Mouse (Mus musculus) hindbrain, embryonic 11.5 days (tissue): ENCODE results near the gene Nkiras1. TPM values are rescaled to one million over a fixed set of nuclear protein-coding genes. Genes with fewer than 3 reads are reported as not detected.

Experiments used
- ATAC-seq: fragments of 200-750 bp; cut with Nextera tagmentation; 2 replicates; pipeline ENCODE4 v1.8.0; 2017; ENCODE audit warnings: mild to moderate bottlenecking, moderate TSS enrichment, moderate library complexity; ENCODE audit not compliant: low FRiP score
- DNase-seq: peaks from one replicate; pipeline ENCODE4 v3.0.0-alpha.2; 2015; ENCODE audit warnings: low spot score
- H3K27ac ChIP-seq: fragments of 300-500 bp; sonication (generic); 2 replicates; pipeline ENCODE4 v1.5.1; 2014; ENCODE audit warnings: mild to moderate bottlenecking, low read depth, low read length
- H3K27me3 ChIP-seq: fragments of 300-500 bp; sonication (generic); 2 replicates; pipeline ENCODE4 v1.6.1; 2014; ENCODE audit warnings: mild to moderate bottlenecking, low read length, moderate library complexity, mixed read lengths; ENCODE audit not compliant: control insufficient read depth, insufficient read depth
- H3K36me3 ChIP-seq: fragments of 300-500 bp; sonication (generic); 2 replicates; pipeline ENCODE4 v1.6.1; 2014; ENCODE audit warnings: mild to moderate bottlenecking, low read length, moderate library complexity, mixed read lengths; ENCODE audit not compliant: control insufficient read depth, insufficient read depth
- H3K4me1 ChIP-seq: fragments of 300-500 bp; sonication (generic); replicated peaks from 2 replicates; pipeline ENCODE4 v1.6.1; 2014; ENCODE audit warnings: low read length, mixed read lengths; ENCODE audit not compliant: control insufficient read depth, insufficient read depth
- H3K4me2 ChIP-seq: fragments of 300-500 bp; sonication (generic); replicated peaks from 2 replicates; pipeline ENCODE4 v1.6.1; 2014; ENCODE audit warnings: mild to moderate bottlenecking, low read depth, low read length
- H3K4me3 ChIP-seq: fragments of 300-500 bp; sonication (generic); 2 replicates; pipeline ENCODE4 v1.5.1; 2014; ENCODE audit warnings: low read depth, low read length
- H3K9ac ChIP-seq: fragments of 300-500 bp; sonication (generic); 2 replicates; pipeline ENCODE4 v1.6.1; 2014; ENCODE audit warnings: low read depth, low read length
- H3K9me3 ChIP-seq: fragments of 300-500 bp; sonication (generic); 2 replicates; pipeline ENCODE4 v1.6.1; 2016; ENCODE audit warnings: low read length; ENCODE audit not compliant: control insufficient read depth
- WGBS: fragments of 180-500 bp; shearing (Covaris S2); extraction: QIAGEN DNeasy Blood & Tissue Kit; methylation state at CpG from one replicate; pipeline ENCODE4 v1.1.7; 2014; 5-methylcytosine and 5-hydroxymethylcytosine counted together
- polyA plus RNA-seq: library from polyadenylated mRNA; unstranded; fragments of >200 nt; fragmentation: Nextera tagmentation; extraction: Ambion mirVana; gene quantifications from 2 replicates; pipeline ENCODE4 v1.2.1, GENCODE M21; 2014

Gene Nkiras1
- polyA plus RNA-seq, 1 experiment from 2014 or later = 20.2 TPM

DNA sequence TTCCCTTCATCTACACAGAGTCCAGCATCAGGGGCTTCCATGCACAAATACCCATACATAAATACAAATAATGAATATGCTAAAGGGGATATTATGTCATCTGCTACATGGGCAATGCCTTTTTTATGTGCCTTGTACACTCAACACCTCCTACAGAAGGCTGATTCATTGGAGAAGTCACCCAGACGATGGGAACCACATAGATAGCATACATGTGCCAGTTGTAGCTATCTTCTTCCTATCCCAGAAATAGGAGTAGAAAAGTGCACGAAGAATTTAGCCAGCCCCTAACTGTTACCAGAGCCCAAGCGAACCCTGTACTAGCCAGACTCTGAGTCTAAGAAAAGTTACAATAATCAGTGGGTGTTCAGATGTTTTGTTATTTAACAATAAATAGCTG lies 21.2 kb downstream of the Nkiras1 start:
- Histone ChIP-seq H3K27me3 (no peaks in the 10 kb centered on the region), H3K4me2 (no peak overlapping the region), H3K36me3 (no peaks in the 10 kb centered on the region), H3K9me3 (no peaks in the 10 kb centered on the region), H3K27ac (no peak overlapping the region), H3K9ac (no peak overlapping the region), H3K4me3 (no peak overlapping the region), H3K4me1 (no peaks in the 10 kb centered on the region)
- no peak for ATAC-seq
- DNase-seq = no peak
- 94% methylated on average over 3 of the region's 3 CpGs for WGBS

DNA sequence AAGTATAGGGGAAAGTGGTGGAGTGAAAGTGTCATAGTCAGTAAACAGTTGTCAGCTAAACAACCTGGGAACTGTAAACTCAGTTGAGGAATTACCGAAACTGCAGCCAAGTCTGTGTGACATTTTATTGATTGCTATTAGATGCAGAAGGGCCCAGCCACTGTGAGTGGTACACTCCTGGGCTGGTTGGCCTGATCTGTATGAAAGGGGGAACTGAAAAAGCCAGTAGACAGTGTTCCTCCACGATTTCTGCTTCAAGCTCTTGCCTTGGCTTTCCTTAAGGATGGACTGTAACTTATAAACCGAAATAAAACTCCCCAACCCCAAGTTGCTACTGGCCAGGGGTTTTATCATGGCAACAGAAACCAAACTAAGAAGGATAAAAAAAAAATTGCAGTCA lies 21.6 kb downstream of the Nkiras1 start:
- no peak for DNase-seq
- Histone ChIP-seq H3K36me3 (no peaks in the 10 kb centered on the region), H3K9me3 (no peaks in the 10 kb centered on the region), H3K27me3 (no peaks in the 10 kb centered on the region), H3K4me3 (no peak overlapping the region), H3K4me2 (no peak overlapping the region), H3K9ac (no peak overlapping the region), H3K27ac (no peak overlapping the region), H3K4me1 (no peaks in the 10 kb centered on the region)
- WGBS = 85% methylated on average over 3 of the region's 3 CpGs
- no peak for ATAC-seq

GRCm38 (mm10) chr14:18297441-18297840 lies 26.5 kb downstream of the Nkiras1 start:
- H3K4me3 ChIP-seq = no peak overlapping the region
- H3K27ac ChIP-seq = no peak overlapping the region
- H3K36me3 ChIP-seq = no peaks in the 10 kb centered on the region
- no peaks in the 10 kb centered on the region for H3K4me1 ChIP-seq
- H3K27me3 ChIP-seq = no peaks in the 10 kb centered on the region
- H3K9ac ChIP-seq = no peak overlapping the region
- ATAC-seq (no peak), DNase-seq (no peak)
- H3K9me3 ChIP-seq = no peaks in the 10 kb centered on the region
- 85% methylated on average over 2 of the region's 2 CpGs for WGBS
- no peak overlapping the region for H3K4me2 ChIP-seq

DNA sequence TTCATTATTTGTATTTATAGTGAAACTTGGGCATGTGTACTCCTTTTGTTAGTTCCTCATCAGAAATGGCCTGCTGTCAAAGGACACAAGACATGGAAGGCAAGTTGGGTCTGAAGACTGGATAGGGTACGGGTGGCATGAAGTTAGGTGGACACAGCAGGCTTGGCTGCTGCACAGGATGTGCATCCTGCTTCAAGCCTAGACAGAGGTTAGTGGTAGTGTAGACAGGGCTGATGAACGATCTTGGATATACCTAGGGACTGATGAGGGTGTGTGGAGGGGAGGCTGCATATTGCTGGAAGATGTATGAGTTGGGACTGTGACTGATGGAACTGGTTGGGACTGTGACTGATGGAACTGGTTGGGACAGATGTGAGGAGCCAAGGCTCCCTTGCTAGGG lies 27.9 kb downstream of the Nkiras1 start:
- H3K27ac ChIP-seq = no peak overlapping the region
- no peak for DNase-seq
- no peak overlapping the region for H3K4me2 ChIP-seq
- H3K36me3 ChIP-seq = no peaks in the 10 kb centered on the region
- H3K4me1 ChIP-seq = no peaks in the 10 kb centered on the region
- H3K27me3 ChIP-seq = no peaks in the 10 kb centered on the region
- no peak for ATAC-seq
- no peaks in the 10 kb centered on the region for H3K9me3 ChIP-seq
- WGBS = 90% methylated on average over 2 of the region's 2 CpGs
- H3K4me3 ChIP-seq = no peak overlapping the region
- H3K9ac ChIP-seq = no peak overlapping the region

- Histone ChIP-seq H3K36me3 (no peaks in the 10 kb centered on the region), H3K9me3 (no peaks in the 10 kb centered on the region), H3K27me3 (no peaks in the 10 kb centered on the region), H3K27ac (no peak overlapping the region), H3K4me3 (no peak overlapping the region), H3K9ac (no peak overlapping the region), H3K4me1 (no peaks in the 10 kb centered on the region), H3K4me2 (no peak overlapping the region)
- no peak for ATAC-seq
- DNase-seq = no peak
- WGBS = 93% methylated on average over 2 of the region's 2 CpGs
These were observed 29.7 kb downstream of the Nkiras1 start for GRCm38 (mm10) chr14:18300676-18301075.

GRCm38 (mm10) chr14:18301591-18301990 lies 30.7 kb downstream of the Nkiras1 start:
- ATAC-seq = no peak
- Histone ChIP-seq H3K27me3 (no peaks in the 10 kb centered on the region), H3K27ac (no peak overlapping the region), H3K9me3 (no peaks in the 10 kb centered on the region), H3K36me3 (no peaks in the 10 kb centered on the region), H3K9ac (no peak overlapping the region), H3K4me2 (no peak overlapping the region), H3K4me1 (no peaks in the 10 kb centered on the region), H3K4me3 (no peak overlapping the region)
- 87% methylated on average over 3 of the region's 3 CpGs for WGBS
- no peak for DNase-seq

DNA sequence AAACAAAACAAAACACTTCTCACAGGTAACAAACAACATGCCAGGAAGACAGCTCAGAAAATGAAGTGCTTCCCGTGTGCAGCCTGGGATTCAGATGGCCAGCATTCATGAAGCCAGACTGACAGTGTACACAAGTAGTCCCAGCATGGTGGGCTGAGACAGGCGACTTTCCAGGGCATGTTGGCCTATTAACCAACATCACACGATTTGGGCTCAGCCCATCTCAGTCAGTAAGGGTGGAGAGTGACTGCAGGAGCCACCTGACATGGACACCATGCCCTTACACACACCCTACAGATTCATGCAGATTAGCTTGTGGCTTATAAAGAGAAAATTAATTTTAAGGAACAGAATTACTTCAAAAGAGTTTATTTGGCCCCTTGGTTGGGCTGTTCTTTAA lies 31.8 kb downstream of the Nkiras1 start:
- Histone ChIP-seq H3K4me1 (no peaks in the 10 kb centered on the region), H3K27me3 (no peaks in the 10 kb centered on the region), H3K36me3 (no peaks in the 10 kb centered on the region), H3K27ac (no peak overlapping the region), H3K4me2 (no peak overlapping the region), H3K9me3 (no peaks in the 10 kb centered on the region), H3K9ac (no peak overlapping the region), H3K4me3 (no peak overlapping the region)
- no peak for DNase-seq
- WGBS = 84% methylated on average over 3 of the region's 3 CpGs
- no peak for ATAC-seq

DNA sequence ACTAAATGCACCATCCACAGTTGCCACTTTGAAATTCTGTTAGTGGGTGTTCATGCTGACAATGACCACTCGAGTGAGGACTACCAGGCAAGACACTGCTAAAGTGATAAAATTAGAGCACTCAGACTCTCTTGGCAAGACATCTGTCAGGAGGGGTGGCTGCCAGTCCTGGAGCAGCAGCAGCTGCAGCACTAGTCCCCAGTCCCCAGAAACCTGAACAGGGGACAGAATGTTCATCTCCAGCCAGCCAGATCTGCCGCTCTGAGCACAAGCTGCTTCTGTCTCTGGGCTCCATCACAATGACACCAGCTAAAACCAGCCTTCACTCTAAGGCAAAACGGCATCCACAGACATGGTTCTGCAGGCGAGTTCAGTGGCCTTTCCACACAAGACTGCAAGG lies 32.3 kb downstream of the Nkiras1 start:
- Histone ChIP-seq H3K9me3 (no peaks in the 10 kb centered on the region), H3K4me3 (no peak overlapping the region), H3K27ac (no peak overlapping the region), H3K27me3 (no peaks in the 10 kb centered on the region), H3K36me3 (no peaks in the 10 kb centered on the region), H3K4me2 (no peak overlapping the region), H3K4me1 (no peaks in the 10 kb centered on the region), H3K9ac (no peak overlapping the region)
- ATAC-seq (no peak), DNase-seq (no peak)
- 89% methylated on average over 4 of the region's 4 CpGs for WGBS

GRCm38 (mm10) chr14:18304165-18304564 lies 33.2 kb downstream of the Nkiras1 start:
- Histone ChIP-seq H3K9me3 (no peaks in the 10 kb centered on the region), H3K27ac (no peak overlapping the region), H3K36me3 (no peaks in the 10 kb centered on the region), H3K4me3 (no peak overlapping the region), H3K4me1 (no peaks in the 10 kb centered on the region), H3K27me3 (no peaks in the 10 kb centered on the region), H3K9ac (no peak overlapping the region), H3K4me2 (no peak overlapping the region)
- 97% methylated on average over 5 of the region's 5 CpGs for WGBS
- no peak for ATAC-seq
- no peak for DNase-seq
